Mouse (Mus musculus) embryonic fibroblast, embryonic 13.5 days (primary cell): ENCODE measurements at regions not wholly inside any gene's neighbourhood (a gene's known extent, or its start where the extent isn't known, plus 50 kb on each side); places are given as distances from the start of the nearest gene placed in this dataset.

Source experiments
- CTCF ChIP-seq: IDR thresholded peaks from 2 replicates; pipeline ENCODE4 v1.5.1; 2011; ENCODE audit warnings: mild to moderate bottlenecking, control low read depth, low read length, moderate library complexity, borderline replicate concordance; ENCODE audit not compliant: insufficient read depth
- POLR2A ChIP-seq: IDR thresholded peaks from 2 replicates; pipeline ENCODE4 v1.6.1; 2011; ENCODE audit warnings: low read depth, mild to moderate bottlenecking, control low read depth, low read length, moderate library complexity

- no peak for TF ChIP-seq CTCF
- TF ChIP-seq POLR2A = no peak
These were observed 53.4 kb upstream of the Hgf start for GRCm38 (mm10) chr5:16499891-16500290.
